Mouse (Mus musculus): ENCODE results near the gene Sox4.

Sox4 gene

DNA sequence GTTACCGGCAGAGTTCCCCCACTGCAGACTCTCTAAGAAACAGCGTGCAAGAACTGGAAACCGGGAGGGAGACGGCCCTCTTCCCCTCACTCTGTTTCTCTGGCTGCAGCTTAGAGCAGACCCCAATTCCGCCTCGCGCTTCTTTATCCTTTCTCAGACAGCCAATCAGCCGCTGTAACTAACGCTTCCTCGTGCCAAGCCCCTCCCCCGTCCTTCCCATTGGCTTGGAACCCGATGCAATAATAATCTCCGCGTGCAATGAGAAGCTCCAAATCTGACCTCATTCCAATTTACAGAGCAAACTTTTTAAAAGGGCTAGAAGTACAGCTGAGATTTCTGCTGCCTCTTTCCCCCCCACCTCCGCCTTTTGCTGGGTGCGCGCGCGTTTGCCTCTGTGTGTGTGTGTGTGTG, at the start of gene Sox4:
Sox4 (minus strand) TSS at position 133 of the 411 bp plus-strand sequence.
- peak; percentile 99 for DNase-seq (ENCODE audit: low spot score)

DNA sequence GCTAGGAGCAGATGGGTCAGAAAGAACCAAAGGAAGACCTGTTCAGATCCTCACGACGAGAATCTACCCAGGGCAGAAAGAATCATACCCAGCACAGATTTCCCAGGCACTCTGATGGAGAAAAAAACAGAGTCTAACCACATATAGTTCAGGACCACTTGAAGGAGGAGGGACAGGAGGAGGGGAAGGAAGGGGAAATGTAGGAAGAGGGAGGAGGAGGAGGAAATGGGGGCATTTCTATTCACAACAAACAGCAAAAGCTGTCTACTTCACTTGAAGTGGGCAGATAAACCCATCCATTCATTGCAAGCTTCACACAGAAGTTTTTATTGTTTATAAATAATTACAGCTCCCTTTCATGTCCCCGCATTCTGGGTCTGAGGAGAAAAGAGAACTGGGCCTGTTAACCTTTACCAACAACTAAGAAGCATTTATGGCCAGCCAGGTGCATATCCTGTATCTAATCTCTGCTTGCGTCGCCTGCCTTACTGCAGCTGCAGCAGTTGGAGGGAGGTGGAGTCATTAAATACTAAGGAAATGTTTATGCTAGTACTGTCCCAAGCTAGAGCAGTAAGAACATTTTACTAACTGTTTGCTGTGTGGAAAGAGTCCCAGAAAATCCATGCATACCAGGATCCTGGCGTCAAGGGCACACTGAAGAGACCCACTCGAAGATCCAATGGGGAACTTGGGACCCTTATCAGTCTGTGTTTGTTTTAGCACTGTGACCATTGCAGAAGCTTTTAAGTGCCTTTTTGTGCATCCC, 38.6 kb upstream of the Sox4 start:
- no peak for DNase-seq (ENCODE audit: low spot score)

DNA sequence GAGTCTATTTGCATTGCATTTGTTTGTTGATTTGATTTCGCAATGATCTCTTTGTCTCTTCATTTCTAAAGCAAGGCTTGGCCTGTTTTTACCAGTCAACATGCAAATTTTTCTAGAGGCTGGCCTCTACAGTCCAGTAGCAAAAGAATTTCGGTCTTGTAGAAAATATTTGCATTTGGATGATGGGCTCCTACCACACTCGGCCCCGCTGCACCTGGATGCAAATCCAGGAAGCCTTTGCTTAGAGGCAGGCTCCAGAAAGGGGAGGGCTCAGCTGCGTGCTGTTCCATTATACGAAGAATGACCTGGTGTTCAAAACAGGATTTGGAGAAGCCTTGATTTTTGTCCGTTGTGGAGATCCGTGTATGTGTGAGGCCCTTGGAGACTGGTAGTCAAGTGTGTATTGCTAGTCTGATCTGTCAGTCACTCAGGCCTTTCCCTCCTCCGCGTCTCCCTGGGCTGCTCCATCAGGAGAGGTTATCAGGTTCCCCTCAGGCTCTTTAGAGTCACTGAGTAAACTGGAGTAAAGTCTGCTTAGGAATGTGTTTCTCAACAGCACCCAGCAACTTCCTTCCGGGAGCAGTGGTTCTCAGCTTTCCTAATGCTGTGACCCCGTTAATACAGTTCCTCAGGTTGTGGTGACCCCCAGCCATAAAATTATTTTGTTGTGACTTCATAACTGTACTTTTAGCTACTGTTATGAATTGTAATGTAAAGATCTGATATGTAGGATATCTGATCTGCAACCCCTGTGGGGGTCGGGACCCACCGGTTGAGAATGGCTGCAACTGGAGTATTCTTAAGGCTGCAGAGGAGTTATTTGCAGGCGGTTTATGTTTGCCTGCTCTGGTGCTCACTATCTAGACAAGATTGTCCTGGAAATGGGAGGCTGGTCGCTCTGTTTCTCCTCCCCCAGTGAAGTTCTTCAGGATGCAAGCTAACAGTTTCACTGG, 35.5 kb upstream of the Sox4 start:
- peak; percentile 6 for DNase-seq (ENCODE audit: low spot score)

DNA sequence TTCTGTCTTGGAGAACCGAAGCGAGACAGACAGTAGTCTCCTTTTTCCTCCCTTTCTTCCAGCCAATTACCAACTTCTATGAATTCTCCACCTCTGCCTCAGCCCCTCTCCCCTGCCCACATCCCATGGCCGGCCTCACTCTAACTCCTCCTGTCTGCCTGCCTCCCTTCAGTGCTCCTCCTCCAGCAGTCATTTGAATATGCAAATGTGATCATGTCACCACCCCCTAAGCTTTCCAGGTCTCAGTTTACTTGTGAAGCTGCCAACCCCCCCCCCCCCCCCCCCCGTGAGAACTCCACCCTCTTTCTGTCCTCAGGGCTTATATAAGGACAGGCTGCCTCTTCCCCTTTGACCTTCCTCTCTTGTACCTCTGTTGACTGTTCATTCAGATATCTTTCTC, 27.2 kb upstream of the Sox4 start:
- no peak for DNase-seq (ENCODE audit: low spot score)

DNA sequence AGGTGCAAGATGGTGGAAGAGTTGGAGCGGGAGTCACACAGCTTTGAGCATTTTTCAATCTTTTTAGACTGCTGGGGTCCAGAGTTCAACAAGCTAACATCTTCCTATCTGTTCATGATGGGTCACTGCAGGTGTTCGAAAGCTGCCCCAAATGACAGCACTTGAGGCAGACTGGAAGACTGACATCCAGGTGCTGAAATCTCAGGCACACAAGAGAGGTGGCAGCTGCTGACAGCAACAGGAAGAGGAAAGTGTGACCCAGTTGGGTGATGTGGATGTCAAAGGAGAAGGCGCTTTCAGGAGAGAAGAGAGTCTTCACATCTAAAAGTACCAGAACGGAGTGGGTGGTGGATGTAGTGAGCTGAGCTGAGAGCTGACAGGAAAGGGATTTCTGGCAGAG, 21.5 kb upstream of the Sox4 start:
- DNase-seq (ENCODE audit: low spot score): no peak

DNA sequence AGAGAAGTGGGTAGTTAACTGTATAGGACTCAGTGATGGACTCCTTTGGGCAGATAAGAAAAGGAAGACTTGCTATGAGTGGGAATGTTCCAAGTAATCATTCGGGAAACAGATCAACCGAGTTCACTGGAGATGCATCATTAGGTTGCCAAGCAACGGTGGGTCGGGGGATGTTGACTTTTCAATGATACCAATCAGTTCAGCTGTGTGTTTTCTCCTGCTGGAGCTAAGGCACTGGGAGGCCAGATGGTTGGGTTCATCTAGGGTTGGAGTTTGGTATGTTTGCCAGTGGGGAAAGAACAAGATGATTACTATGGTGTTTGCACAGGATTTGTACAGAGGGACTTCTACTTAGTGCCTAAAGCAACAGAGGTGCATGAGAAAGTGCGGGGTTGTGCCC, 21.1 kb upstream of the Sox4 start:
- no peak for DNase-seq (ENCODE audit: low spot score)

DNA sequence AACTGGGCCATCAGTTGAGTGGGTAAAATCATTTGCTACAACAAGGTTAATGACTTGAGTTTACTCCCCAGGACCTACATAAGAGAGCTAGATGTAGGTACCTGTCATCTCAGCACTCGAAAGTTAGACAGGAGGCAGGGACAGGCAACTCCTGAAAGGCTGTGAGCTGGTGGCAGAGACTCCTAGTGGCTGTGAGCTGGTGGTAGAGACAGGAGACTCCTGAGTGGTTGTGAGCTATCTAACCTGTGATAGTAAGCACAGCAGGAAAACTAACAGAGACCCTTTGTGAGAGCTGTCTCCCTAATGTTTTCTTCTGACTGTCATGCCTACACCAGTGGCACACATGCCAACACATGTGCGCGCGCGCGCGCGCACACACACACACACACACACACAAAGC, 7.4 kb upstream of the Sox4 start:
- DNase-seq (ENCODE audit: low spot score): no peak

DNA sequence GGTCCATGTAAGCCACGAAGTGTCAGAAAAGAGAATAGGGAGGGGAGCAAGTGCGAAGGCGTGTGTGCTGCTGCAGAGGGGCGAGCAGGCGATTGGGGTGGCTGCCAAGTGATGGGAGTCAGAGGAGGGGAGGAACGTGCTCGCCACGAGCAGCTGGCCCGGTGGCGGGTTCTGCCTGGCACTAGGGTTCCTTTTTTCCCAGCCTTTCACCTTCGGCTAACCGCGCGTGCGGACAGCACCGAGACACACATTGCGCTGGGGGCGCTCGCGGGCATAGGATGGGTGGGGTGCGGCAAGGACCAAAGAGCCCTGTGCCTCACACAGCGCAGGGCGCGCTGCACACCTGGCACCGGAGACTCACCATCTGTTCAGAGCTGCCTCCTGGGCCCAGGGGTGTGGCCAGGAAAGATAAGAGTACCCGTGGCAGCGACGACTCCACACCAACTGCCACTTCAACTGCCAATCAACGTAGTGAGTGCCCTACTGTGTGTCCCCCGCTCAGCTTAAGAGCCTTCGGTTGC, 6.0 kb upstream of the Sox4 start:
- peak; percentile 84 for DNase-seq (ENCODE audit: low spot score)

DNA sequence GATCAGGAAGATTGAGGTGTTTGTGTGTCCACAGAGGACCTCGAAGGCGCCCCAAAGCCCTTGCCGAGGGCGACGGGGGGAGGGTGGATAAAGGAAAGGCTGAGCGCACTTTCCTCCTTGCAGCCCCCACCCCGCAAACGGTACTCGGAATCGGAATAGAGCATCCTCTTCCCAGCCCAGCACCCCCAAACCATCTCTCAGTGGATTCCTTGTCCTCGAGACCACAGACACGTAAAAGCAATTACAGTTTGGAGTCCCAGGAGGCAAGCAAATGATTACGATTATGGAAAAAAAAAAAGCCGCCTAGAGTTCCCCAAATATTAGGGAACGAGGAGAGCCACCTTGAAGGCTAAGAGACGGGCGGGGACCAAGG, 5.5 kb upstream of the Sox4 start:
- no peak for DNase-seq (ENCODE audit: low spot score)

DNA sequence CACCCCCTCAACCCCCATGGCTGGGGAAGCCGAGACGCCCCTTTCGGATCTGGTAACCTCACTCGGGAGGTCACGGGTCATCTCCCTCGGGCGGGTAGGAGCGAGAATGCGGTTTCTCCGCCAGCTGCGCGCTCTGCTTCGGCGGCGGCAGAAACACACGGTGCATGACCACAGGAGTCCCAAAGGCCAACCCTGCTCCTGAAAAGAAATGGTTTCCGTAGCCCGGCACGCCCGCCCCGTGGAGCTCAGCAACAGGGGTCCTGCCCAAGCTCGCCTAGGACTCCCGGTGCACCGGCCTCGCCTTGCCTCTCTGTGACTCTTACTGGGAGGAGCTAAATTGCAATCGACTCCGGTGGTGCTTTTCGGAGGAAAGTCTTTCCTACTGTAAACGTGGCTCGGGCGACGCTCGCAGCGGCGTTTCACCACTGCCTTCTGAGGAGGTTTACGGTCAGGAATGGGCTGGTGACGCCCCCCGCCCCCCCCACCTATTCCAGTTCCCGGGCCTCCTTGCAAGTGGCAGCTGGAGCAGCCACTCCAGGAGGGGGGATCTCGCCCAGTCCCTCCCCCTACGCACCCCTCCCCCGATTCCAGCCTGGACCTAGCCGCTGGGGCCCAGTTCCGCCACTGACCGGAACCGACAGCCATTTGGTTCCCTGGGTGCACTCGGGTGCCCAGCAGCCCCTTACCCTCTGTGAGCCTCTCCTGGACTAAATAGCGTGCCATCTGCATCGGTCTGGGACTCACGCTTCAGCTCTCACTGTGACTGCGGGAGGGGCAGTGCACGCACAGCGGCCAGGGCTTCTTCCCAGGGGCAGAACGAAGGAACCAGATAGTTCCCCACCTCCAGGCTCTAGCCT, 4.9 kb upstream of the Sox4 start:
- peak; percentile 79 for DNase-seq (ENCODE audit: low spot score)

DNA sequence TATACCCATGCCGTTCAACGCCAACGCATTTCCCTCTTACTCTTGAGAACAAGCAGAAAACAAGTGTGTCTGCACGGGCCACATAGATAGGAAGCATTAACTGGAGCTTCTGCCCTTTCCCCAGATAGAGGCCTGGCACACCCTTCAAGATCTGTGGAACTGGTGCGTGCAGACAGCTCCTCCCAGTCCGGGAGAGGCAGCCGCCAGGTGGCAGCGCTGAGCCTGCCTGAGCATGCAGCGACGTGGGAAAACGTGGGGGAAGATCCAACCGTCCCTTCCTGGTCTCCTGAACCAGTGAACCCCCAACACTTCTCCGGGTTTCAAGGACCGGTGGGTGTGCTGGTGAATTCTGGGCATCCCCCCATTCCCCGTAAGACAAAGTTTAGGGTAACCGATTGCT, 4.3 kb upstream of the Sox4 start:
- DNase-seq (ENCODE audit: low spot score): peak; percentile 97

DNA sequence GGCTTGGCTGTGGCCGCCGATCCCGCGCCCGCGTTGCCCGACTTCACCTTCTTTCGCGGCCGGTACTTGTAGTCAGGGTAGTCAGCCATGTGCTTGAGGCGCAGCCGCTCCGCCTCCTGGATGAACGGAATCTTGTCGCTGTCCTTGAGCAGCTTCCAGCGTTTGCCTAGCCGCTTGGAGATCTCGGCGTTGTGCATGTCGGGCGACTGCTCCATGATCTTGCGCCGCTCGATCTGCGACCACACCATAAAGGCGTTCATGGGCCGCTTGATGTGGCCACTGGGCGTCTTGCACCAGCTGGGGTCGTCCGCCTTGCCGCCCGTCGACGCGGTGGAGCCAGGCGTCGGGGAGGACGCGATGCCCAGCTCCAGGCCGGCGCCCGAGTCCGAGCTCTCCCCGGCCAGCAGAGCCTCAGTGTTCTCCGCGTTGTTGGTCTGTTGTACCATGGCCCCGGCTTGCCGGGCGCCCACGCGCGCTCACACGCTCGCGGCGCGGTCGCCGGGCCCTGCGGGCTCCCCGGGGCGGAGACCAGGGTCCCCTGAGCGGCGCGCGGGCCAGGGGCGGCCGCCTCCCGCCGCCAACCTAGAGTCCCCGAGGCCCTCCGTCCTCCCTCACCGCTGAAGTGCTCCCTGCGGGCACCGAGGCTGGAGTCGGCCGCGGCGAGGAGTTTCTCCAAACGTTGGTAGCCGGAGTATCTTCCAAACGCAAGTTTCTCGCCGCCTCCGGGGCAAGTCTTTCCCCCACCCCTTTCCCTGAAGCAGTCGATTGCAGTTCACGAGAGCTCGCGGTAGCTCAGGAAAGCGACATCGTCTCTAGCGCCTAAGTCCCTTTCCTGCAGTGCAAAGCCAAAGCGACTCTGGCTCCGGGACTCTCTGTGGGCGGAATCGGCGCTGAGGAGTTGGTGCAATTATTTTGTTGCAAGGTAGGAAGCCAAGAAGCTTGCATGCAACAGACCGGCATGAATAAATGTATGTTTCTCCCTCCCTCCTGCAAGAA, 639 bp downstream of the Sox4 start:
- no peak for DNase-seq (ENCODE audit: low spot score)

DNA sequence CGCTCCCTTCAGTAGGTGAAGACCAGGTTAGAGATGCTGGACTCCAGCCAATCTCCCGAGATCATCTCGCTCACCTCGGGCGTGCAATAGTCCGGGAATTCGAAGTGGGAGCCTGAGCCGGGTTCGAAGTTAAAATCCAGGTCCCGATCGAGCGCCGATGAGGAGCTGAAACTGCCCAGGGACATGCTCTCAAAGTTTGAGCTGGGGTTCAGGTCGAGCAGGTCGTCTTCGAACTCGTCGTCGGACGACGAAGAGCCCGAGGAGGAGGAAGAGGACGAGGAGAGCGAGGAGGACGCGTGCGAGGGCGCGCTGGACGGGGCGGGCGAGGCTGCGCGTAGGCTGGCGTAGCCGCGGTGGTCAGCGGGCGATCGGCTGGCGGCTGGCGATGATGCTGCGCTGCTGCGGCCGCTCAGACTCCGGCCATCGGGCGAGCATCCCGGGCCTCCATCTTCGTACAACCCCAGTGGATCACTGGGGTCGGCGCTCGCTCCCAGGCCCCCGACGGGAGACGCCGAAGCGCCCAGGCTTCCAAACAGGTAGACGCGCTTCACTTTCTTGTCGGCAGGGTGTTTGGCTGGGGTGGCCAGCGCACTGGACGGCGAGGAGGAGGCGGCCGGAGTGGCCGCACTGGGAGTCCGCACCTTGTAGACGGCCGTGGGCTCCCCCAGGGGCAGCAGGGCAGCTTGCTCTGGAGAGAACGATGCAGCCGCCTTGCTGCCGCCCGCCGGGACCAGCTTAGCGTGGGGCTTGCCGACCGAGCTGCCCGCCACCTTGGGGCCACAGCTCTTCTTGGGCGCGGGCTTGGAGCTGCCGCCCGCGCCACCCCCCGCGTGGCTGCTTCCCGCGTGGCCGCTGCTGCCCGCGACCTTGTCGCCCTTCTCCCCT, 1.6 kb downstream of the Sox4 start:
- peak; percentile 64 for DNase-seq (ENCODE audit: low spot score)

DNA sequence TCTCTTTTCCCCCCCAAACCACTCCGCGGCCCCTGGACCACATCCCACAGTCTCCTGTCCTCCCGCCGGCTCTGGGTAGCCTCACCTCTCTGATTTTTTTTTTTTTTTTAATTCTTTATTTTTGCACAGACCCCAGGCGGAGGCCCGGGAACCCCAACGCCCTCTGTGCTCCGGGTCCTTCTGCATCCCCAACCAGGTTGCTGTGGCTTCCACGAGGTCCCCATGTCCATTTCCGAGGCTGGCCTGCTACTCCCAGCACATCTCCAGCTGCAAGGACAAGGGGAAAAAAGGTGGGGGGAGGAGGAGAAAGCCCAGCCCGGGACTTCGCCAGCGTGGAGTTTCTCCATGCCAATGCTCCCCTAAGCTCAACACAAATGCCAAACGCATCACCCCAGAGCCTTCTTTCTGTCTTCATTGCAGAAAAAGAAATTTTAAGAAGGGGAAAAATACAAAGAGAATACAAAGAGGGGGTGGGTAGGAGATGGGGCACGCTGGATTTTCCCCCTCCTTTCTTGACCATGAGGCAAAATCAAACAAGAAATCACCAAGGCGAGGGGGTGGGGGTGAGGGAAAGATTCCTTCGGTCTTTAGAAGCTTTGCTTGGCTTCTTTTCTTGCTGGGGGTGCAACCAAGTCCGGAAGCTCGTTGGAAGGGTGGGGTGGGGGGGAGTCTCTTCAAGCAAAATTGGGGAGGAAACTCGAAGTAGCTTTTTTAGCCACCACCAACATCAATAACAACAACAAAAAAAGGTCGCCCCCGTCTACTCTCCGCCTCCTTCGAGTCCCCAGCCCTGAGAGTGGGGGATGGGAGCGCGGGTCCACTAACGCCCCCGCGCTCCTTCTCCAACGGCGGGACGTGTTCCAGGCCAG, 2.7 kb downstream of the Sox4 start:
- peak; percentile 81 for DNase-seq (ENCODE audit: low spot score)

DNA sequence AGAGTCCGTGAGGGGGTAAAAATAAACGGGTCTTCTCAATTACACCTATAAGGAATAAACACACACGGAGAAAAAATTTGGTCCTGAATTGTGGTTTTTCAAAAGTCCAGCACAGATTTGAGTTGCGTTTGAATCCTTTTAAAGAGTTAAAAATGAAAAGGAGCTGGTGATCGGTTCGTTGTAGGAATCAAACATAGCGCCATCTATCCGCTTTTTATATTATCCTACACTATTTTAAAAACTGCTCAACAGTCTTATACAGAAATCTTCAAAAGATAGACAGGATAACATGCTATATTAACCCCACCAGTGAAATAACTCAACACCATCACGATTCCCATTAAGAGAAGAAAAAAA, 3.3 kb downstream of the Sox4 start:
- DNase-seq (ENCODE audit: low spot score): peak; percentile 70

DNA sequence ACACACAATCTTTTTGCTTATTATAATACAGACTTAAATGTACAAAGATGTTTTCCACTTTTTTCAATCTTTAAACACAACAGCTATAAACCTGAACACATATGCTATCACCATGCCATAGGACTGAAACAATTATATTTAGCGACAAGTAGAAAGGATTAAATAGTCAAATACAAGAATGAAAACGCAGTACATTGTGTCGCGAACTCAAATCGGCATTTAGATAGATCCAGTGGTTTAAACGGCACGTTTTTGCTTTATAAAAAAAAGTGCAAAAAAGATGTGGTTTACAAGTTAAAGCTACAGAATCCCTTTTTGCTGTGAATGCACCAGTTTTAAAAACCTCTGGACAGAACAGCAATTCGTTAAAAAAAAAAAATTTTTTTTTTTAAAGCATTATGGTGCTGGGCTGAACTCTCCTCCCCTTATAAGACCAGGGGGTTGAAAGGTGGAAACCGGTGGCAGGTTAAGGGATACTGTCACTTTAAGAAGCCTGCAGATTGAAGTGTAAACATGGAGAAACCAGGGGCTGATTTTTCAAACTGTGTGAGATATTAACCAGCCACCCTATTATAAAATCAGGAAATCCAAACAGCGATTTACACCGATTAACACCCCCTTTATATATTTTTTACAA, 4.1 kb downstream of the Sox4 start:
- DNase-seq (ENCODE audit: low spot score): peak; percentile 42

DNA sequence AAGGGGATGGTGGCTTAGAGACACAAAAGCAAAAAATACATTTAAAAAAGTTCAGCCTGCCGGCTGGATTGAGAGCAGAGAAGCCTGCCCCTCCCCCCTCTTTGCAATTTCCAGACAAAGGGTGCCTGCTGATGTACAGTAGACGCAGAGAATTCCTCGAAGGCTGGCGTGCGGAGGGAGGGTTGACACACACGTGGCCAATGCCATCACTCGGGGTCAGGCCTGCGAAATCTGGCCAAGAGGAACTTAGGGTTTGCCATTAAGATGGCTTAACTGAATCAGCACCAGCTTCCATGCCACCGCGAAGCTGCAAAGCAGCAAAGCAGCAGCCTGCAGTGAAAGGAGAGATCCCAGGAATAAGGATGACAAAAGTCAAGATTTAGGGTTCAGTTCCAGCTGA, 5.0 kb downstream of the Sox4 start:
- peak; percentile 81 for DNase-seq (ENCODE audit: low spot score)

DNA sequence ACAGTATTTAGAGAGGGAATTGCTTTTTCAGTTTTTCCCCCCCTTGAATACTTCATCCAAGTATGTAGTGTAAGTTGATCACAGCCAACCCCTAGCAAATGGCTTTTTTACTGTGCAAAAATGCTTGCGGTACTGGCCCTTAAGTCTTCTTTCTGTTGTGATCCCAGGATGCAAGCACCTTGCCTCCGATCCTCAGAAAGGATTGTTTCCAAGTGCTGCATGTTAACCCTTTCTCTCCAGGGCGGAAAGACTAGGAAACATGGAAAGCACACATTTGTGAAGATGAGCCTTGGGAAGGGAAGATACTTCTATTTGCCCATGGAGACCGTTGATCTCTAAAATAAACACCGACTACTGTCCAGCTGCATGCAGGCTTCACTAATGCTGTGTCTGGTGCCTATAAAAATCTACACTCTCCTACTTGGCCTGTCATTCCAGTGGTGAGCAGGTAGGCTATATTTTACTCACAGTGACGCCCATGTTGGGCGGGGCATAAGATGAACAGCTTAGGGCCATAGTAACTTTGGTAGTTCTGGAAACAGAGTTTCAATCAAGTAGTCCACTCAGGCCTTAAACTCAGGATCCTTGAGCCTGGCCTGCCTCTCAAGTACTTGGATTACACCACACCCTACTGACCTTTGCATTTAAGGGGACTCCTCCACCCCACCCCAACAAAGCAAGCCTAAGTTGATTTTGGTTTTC, 5.6 kb downstream of the Sox4 start:
- DNase-seq (ENCODE audit: low spot score): no peak
